Mouse (Mus musculus): ENCODE measurements around the gene Ano7. TPM values are rescaled to one million over a fixed set of nuclear protein-coding genes. Genes with fewer than 3 reads are reported as not detected.

The Ano7 gene
- polyA plus RNA-seq, 1 experiment = not detected

DNA sequence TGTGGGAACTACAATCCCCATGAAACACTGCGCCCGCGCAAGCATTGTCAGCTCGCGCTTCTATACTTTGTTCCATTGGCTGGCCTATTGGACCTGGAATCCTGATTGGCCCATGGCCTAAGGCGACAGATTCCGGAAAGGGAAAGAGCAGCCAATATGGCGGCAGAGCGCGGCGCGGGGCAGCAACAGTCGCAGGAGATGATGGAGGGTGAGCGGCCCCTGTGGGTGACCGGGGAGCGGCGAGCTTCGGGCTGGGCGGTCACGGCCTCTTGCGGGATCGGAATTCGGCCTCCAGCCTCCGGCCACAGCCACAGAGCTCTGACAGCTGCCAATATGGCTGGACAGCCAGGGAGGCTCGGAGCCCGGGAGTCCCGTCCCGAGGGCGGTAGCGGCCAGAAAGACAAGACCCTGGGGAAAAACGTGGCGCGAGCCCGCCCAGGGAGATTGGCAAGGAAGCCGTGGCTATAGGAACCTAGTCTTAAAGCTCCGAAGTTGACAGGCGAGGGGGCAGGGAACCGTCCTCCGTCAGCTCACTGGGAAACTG lies 30.2 kb upstream of the Ano7 start:
- Histone ChIP-seq H3K79me2 (ENCODE audit: control insufficient read depth, insufficient read depth) (peaks cover 23% of the 10 kb centered on the region), H3K27me3 (ENCODE audit: control insufficient read depth, insufficient read depth, insufficient read length) (no peaks in the 10 kb centered on the region), H3ac (ENCODE audit: control insufficient read depth, insufficient read length) (peak overlapping the region; percentile 64), H3K4me3 (peak overlapping the region; percentile 72), H3K36me3 (ENCODE audit: control insufficient read depth, insufficient read depth) (peaks cover 8% of the 10 kb centered on the region), H3K4me2 (ENCODE audit: low read depth) (peak overlapping the region; percentile 69)
- TF ChIP-seq POLR2A (IDR thresholded peaks at IDR 0.05; ENCODE audit: insufficient read length, low read depth) (peak; percentile 89), CEBPB (IDR thresholded peaks at IDR 0.05; ENCODE audit: insufficient read depth, poor library complexity, severe bottlenecking) (no peak), TCF12 (IDR thresholded peaks at IDR 0.05; ENCODE audit: insufficient read depth, poor library complexity, severe bottlenecking) (no peak), SRF (IDR thresholded peaks at IDR 0.05; ENCODE audit: control insufficient read depth, insufficient read length, low read depth) (peak; percentile 57), TCF3 (IDR thresholded peaks at IDR 0.05; ENCODE audit: insufficient read length, low read depth) (no peak), POLR2AphosphoS2 (IDR thresholded peaks at IDR 0.05; ENCODE audit: insufficient read length, low read depth) (peak; percentile 75), REST (IDR thresholded peaks at IDR 0.05; ENCODE audit: insufficient read depth, insufficient read length) (peak; percentile 17), MYOD1 (IDR thresholded peaks at IDR 0.05; ENCODE audit: control insufficient read depth in 1 of 3, insufficient read length in 2 of 3, low read depth in 2 of 3) (peak in 1 of 3 experiments; percentile 13), E2F4 (IDR thresholded peaks at IDR 0.05; ENCODE audit: insufficient read depth) (no peak), MYOG (IDR thresholded peaks at IDR 0.05; ENCODE audit: control insufficient read depth in 1 of 3, insufficient read depth in 1 of 3, insufficient read length in 2 of 3, low read depth in 2 of 3) (no peak)

DNA sequence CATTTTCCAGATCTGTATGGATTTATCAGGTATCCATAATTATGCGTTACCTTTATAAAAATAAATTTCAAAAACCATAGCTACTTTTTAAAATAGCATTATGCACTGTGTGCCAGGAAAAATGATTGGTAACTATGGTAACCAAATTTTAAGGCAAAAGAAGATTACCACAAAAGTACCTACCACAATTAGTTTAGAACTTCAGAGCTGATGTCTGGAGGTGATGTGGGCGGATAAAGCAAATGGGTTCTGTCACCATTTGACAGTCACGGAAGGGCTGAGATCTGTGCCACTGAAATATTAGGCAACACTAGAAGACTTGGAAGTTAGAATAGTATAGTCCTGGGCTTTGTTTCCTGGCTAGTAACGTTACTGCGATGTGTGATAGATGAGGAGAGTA lies 26.6 kb upstream of the Ano7 start:
- Histone ChIP-seq H3ac (ENCODE audit: control insufficient read depth, insufficient read length) (no peak overlapping the region), H3K4me2 (ENCODE audit: low read depth) (no peak overlapping the region), H3K79me2 (ENCODE audit: control insufficient read depth, insufficient read depth) (peaks cover 23% of the 10 kb centered on the region), H3K27me3 (ENCODE audit: control insufficient read depth, insufficient read depth, insufficient read length) (no peaks in the 10 kb centered on the region), H3K36me3 (ENCODE audit: control insufficient read depth, insufficient read depth) (peaks cover 8% of the 10 kb centered on the region), H3K4me3 (no peak overlapping the region)
- no peak for TF ChIP-seq POLR2A (IDR thresholded peaks at IDR 0.05; ENCODE audit: insufficient read length, low read depth)
- no peak for TF ChIP-seq SRF (IDR thresholded peaks at IDR 0.05; ENCODE audit: control insufficient read depth, insufficient read length, low read depth)
- TF ChIP-seq POLR2AphosphoS2 (IDR thresholded peaks at IDR 0.05; ENCODE audit: insufficient read length, low read depth) = no peak
- no peak for TF ChIP-seq TCF12 (IDR thresholded peaks at IDR 0.05; ENCODE audit: insufficient read depth, poor library complexity, severe bottlenecking)
- no peak for TF ChIP-seq REST (IDR thresholded peaks at IDR 0.05; ENCODE audit: insufficient read depth, insufficient read length)
- TF ChIP-seq E2F4 (IDR thresholded peaks at IDR 0.05; ENCODE audit: insufficient read depth) = no peak
- no peak for TF ChIP-seq TCF3 (IDR thresholded peaks at IDR 0.05; ENCODE audit: insufficient read length, low read depth)
- no peak for TF ChIP-seq CEBPB (IDR thresholded peaks at IDR 0.05; ENCODE audit: insufficient read depth, poor library complexity, severe bottlenecking)

DNA sequence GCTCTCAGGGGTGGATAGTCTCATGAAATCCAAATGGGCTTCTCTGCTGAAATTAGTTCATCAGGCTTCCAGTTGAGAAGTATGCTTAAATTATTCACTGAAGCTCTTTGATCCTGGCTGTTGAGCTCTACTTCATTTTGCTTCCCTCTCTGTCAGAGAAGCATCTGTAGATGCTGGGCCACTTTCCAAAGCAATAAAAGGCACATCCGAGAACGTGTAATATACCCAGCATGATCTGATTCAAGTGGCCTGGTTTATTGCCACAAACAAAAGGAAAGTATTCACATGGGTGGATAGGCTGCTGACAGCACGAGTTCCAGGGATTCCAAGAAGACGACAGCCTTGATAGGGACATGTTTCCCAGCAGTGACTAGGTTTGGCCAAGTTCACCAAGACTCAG lies 24.0 kb upstream of the Ano7 start:
- H3K4me3 ChIP-seq = no peak overlapping the region
- no peak overlapping the region for H3K4me2 ChIP-seq (ENCODE audit: low read depth)
- TF ChIP-seq MAX (IDR thresholded peaks at IDR 0.05; ENCODE audit: low read depth) (no peak), E2F4 (IDR thresholded peaks at IDR 0.05; ENCODE audit: insufficient read depth) (no peak), POLR2AphosphoS2 (IDR thresholded peaks at IDR 0.05; ENCODE audit: insufficient read length, low read depth) (no peak)
- H3K79me2 ChIP-seq (ENCODE audit: control insufficient read depth, insufficient read depth) = peaks cover 14% of the 10 kb centered on the region
- H3K27me3 ChIP-seq (ENCODE audit: control insufficient read depth, insufficient read depth, insufficient read length) = no peaks in the 10 kb centered on the region
- H3K36me3 ChIP-seq (ENCODE audit: control insufficient read depth, insufficient read depth) = peaks cover 20% of the 10 kb centered on the region
- H3ac ChIP-seq (ENCODE audit: control insufficient read depth, insufficient read length) = no peak overlapping the region

DNA sequence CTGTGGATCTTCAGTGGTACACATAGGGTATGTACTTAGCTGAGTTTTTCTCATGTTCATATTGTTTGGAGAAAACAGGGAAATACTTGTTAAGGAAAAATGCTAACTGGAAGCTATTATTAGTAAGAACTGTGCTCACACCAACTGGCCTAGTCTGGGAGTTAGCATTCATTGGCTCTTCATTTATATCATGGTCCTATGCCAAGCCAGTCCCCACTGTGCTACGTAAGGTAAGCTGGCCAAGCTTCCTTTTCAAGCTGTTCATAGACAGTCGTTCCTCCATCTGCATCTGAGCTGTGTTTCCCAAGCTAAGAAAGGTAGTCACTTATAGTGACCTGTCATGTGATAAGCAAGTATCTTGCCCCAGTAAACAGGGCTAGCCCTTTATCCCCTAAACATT lies 21.0 kb upstream of the Ano7 start:
- Histone ChIP-seq H3K4me2 (ENCODE audit: low read depth) (no peak overlapping the region), H3ac (ENCODE audit: control insufficient read depth, insufficient read length) (no peak overlapping the region), H3K79me2 (ENCODE audit: control insufficient read depth, insufficient read depth) (no peaks in the 10 kb centered on the region), H3K27me3 (ENCODE audit: control insufficient read depth, insufficient read depth, insufficient read length) (no peaks in the 10 kb centered on the region), H3K4me3 (no peak overlapping the region), H3K36me3 (ENCODE audit: control insufficient read depth, insufficient read depth) (peaks cover 24% of the 10 kb centered on the region)
- TF ChIP-seq TCF12 (IDR thresholded peaks at IDR 0.05; ENCODE audit: insufficient read depth, poor library complexity, severe bottlenecking) (no peak), SRF (IDR thresholded peaks at IDR 0.05; ENCODE audit: control insufficient read depth, insufficient read length, low read depth) (no peak), MYOG (IDR thresholded peaks at IDR 0.05; ENCODE audit: control insufficient read depth in 1 of 3, insufficient read depth in 1 of 3, insufficient read length in 2 of 3, low read depth in 2 of 3) (no peak), USF1 (IDR thresholded peaks at IDR 0.05; ENCODE audit: low read depth) (no peak), POLR2AphosphoS2 (IDR thresholded peaks at IDR 0.05; ENCODE audit: insufficient read length, low read depth) (no peak), REST (IDR thresholded peaks at IDR 0.05; ENCODE audit: insufficient read depth, insufficient read length) (no peak), MYOD1 (IDR thresholded peaks at IDR 0.05; ENCODE audit: control insufficient read depth in 1 of 3, insufficient read length in 2 of 3, low read depth in 2 of 3) (no peak), MAX (IDR thresholded peaks at IDR 0.05; ENCODE audit: low read depth) (no peak), CEBPB (IDR thresholded peaks at IDR 0.05; ENCODE audit: insufficient read depth, poor library complexity, severe bottlenecking) (no peak), E2F4 (IDR thresholded peaks at IDR 0.05; ENCODE audit: insufficient read depth) (no peak), TCF3 (IDR thresholded peaks at IDR 0.05; ENCODE audit: insufficient read length, low read depth) (no peak), POLR2A (IDR thresholded peaks at IDR 0.05; ENCODE audit: insufficient read length, low read depth) (no peak)

DNA sequence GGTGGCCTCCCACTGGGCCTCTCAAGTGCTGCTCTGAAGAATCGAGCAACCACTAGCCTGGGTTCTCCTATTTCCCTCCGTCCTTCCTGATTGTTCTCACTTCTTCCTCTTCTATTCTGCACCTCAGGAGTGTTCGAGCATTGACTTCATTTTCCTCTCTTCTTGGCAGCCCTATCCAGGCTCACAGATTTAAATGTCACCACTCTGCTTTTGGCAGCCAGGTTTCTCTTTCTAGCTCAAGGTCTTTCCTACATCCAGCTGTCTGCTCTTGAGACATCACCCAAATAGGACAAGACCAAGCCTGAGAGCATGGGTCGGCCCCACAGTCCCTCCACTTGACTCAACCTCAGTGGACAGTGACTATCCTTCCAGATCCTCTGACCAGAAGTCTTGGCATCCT lies 11.1 kb upstream of the Ano7 start:
- H3K4me2 ChIP-seq (ENCODE audit: low read depth) = no peak overlapping the region
- H3ac ChIP-seq (ENCODE audit: control insufficient read depth, insufficient read length) = no peak overlapping the region
- TF ChIP-seq MAX (IDR thresholded peaks at IDR 0.05; ENCODE audit: low read depth) (no peak), TCF12 (IDR thresholded peaks at IDR 0.05; ENCODE audit: insufficient read depth, poor library complexity, severe bottlenecking) (no peak), REST (IDR thresholded peaks at IDR 0.05; ENCODE audit: insufficient read depth, insufficient read length) (no peak), POLR2AphosphoS2 (IDR thresholded peaks at IDR 0.05; ENCODE audit: insufficient read length, low read depth) (no peak), E2F4 (IDR thresholded peaks at IDR 0.05; ENCODE audit: insufficient read depth) (no peak), CEBPB (IDR thresholded peaks at IDR 0.05; ENCODE audit: insufficient read depth, poor library complexity, severe bottlenecking) (no peak), MYOD1 (IDR thresholded peaks at IDR 0.05; ENCODE audit: control insufficient read depth in 1 of 3, insufficient read length in 2 of 3, low read depth in 2 of 3) (no peak), POLR2A (IDR thresholded peaks at IDR 0.05; ENCODE audit: insufficient read length, low read depth) (no peak), SRF (IDR thresholded peaks at IDR 0.05; ENCODE audit: control insufficient read depth, insufficient read length, low read depth) (no peak), USF1 (IDR thresholded peaks at IDR 0.05; ENCODE audit: low read depth) (no peak)
- no peaks in the 10 kb centered on the region for H3K27me3 ChIP-seq (ENCODE audit: control insufficient read depth, insufficient read depth, insufficient read length)
- no peaks in the 10 kb centered on the region for H3K79me2 ChIP-seq (ENCODE audit: control insufficient read depth, insufficient read depth)
- H3K4me3 ChIP-seq = no peak overlapping the region
- H3K36me3 ChIP-seq (ENCODE audit: control insufficient read depth, insufficient read depth) = peaks cover 35% of the 10 kb centered on the region
